ENCODE assay signal across 13 mouse cellular contexts in genomic region chr3:119862194-119862957, GRCm38 (mm10).
DNase-seq lines count a peak whose midpoint lies in the region; ATAC-seq and TF ChIP-seq lines count a peak whose summit lies in the region.
"Had no signal": no experiment of that assay in that cellular context is flagged by ENCODE, and none has a peak within 500 bp of the region (broad histone marks: within the 10 kb centered on the region; RNA-seq: fewer than 3 reads in every experiment).

No protein-coding gene starts in this region.

- no peak overlapping the region for H3K4me3 ChIP-seq in forebrain, embryonic 13.5 days
- H3K4me3 ChIP-seq in forebrain, embryonic 12.5 days (replicated peaks): no peak overlapping the region
- H3K4me3 ChIP-seq in midbrain, postnatal 0 days (ENCODE audit: low read depth, low read length): no peak overlapping the region
- H3K4me3 ChIP-seq: liver, embryonic 13.5 days had no signal

- ATAC-seq in forebrain, embryonic 13.5 days: peak; percentile 81
- ATAC-seq in forebrain, embryonic 12.5 days (ENCODE audit: low FRiP score): no peak
- peak; percentile 69; the same call in 1 of the 2 replicates for ATAC-seq in midbrain, postnatal 0 days (ENCODE audit: low FRiP score)
- ATAC-seq in megakaryocyte, adult 5-6 weeks (ENCODE audit: poor library complexity, severe bottlenecking): no peak
- ATAC-seq: intestine, embryonic 16.5 days had no signal

- H3K27ac ChIP-seq in forebrain, embryonic 13.5 days: no peak overlapping the region
- H3K27ac ChIP-seq in forebrain, embryonic 12.5 days: no peak overlapping the region
- no peak overlapping the region for H3K27ac ChIP-seq in midbrain, postnatal 0 days (ENCODE audit: low read depth, low read length)
- H3K27ac ChIP-seq: liver, embryonic 13.5 days had no signal

- H3K4me1 ChIP-seq in forebrain, embryonic 13.5 days: no peaks in the 10 kb centered on the region; the same call in 1 of the 2 replicates
- H3K4me1 ChIP-seq in forebrain, embryonic 12.5 days: peaks cover 4% of the 10 kb centered on the region; the same call in 1 of the 2 replicates
- no peaks in the 10 kb centered on the region for H3K4me1 ChIP-seq in midbrain, postnatal 0 days (ENCODE audit: insufficient read depth, low read length)
- H3K4me1 ChIP-seq: liver, embryonic 13.5 days had no signal

- H3K27me3 ChIP-seq in forebrain, embryonic 13.5 days: no peaks in the 10 kb centered on the region
- no peaks in the 10 kb centered on the region for H3K27me3 ChIP-seq in forebrain, embryonic 12.5 days
- H3K27me3 ChIP-seq in midbrain, postnatal 0 days (ENCODE audit: insufficient read depth, low read length): no peaks in the 10 kb centered on the region
- H3K27me3 ChIP-seq: liver, embryonic 13.5 days had no signal

- H3K9me3 ChIP-seq in forebrain, embryonic 13.5 days (replicated peaks): no peaks in the 10 kb centered on the region
- no peaks in the 10 kb centered on the region for H3K9me3 ChIP-seq in forebrain, embryonic 12.5 days
- H3K9me3 ChIP-seq in midbrain, postnatal 0 days (ENCODE audit: low read length): no peaks in the 10 kb centered on the region
- H3K9me3 ChIP-seq: liver, embryonic 13.5 days had no signal

- 67% methylated on average over 7 of the region's 7 CpGs for WGBS in forebrain, embryonic 13.5 days
- WGBS in forebrain, embryonic 12.5 days: 68% methylated on average over 7 of the region's 7 CpGs
- 53% methylated on average over 7 of the region's 7 CpGs for WGBS in midbrain, postnatal 0 days

- no peak overlapping the region for H3K9ac ChIP-seq in forebrain, embryonic 13.5 days
- no peak overlapping the region for H3K9ac ChIP-seq in forebrain, embryonic 12.5 days
- no peak overlapping the region for H3K9ac ChIP-seq in midbrain, postnatal 0 days (replicated peaks; ENCODE audit: low read length, poor library complexity, severe bottlenecking)
- H3K9ac ChIP-seq: liver, embryonic 13.5 days had no signal

- no peaks in the 10 kb centered on the region for H3K36me3 ChIP-seq in forebrain, embryonic 13.5 days (ENCODE audit: poor library complexity, severe bottlenecking)
- H3K36me3 ChIP-seq in forebrain, embryonic 12.5 days (replicated peaks): no peaks in the 10 kb centered on the region
- no peaks in the 10 kb centered on the region for H3K36me3 ChIP-seq in midbrain, postnatal 0 days (ENCODE audit: insufficient read depth, low read length)
- H3K36me3 ChIP-seq: liver, embryonic 13.5 days had no signal

- peak; percentile 67 for DNase-seq in brain, adult 2 months (ENCODE audit: low read depth, low spot score)
- DNase-seq in layer of hippocampus, adult 9-10 months (ENCODE audit: low spot score): peak; percentile 42
- DNase-seq in midbrain, postnatal 0 days (ENCODE audit: low spot score): peak; percentile 55
- no peak for DNase-seq in T-cell, adult 2 months (ENCODE audit: low spot score)
- DNase-seq in adrenal gland, adult 18-20 months (ENCODE audit: low spot score in 2 of 2): no peak
- DNase-seq: cerebellum, adult 8-10 months; gastrocnemius, postnatal 14 days; liver, embryonic 13.5 days; lung, postnatal 36 days had no signal

- H3K4me2 ChIP-seq in forebrain, embryonic 13.5 days: peak overlapping the region; percentile 18; the same call in 1 of the 2 replicates
- no peak overlapping the region for H3K4me2 ChIP-seq in forebrain, embryonic 12.5 days
- H3K4me2 ChIP-seq in midbrain, postnatal 0 days (ENCODE audit: low read depth, low read length, poor library complexity, severe bottlenecking): peak overlapping the region; percentile 28; the same call in 1 of the 2 replicates
- H3K4me2 ChIP-seq: liver, embryonic 13.5 days had no signal

- no peak for TF ChIP-seq CTCF in midbrain, postnatal 0 days (IDR thresholded peaks at IDR 0.05)

Comparison
In these comparisons a context has a peak if more than half of its experiments do, and no peak if none do; other contexts are left out.
1. ATAC-seq: peak in forebrain, embryonic 13.5 days (single experiment) and midbrain, postnatal 0 days (single experiment); none in forebrain, embryonic 12.5 days (single experiment) and megakaryocyte, adult 5-6 weeks (single experiment).
2. DNase-seq: peak in brain, adult 2 months (single experiment), layer of hippocampus, adult 9-10 months (single experiment) and midbrain, postnatal 0 days (single experiment); none in T-cell, adult 2 months (single experiment) and adrenal gland, adult 18-20 months (0 of 2).